Mouse (Mus musculus) lung, embryonic 14.5 days (tissue): ENCODE measurements around the gene Ece1. TPM values are rescaled to one million over a fixed set of nuclear protein-coding genes. Genes with fewer than 3 reads are reported as not detected.

ENCODE experiments used
- ATAC-seq: fragments of 200-750 bp; cut with Nextera tagmentation; 2 replicates; pipeline ENCODE4 v1.8.0; 2017; ENCODE audit warnings: mild to moderate bottlenecking, moderate TSS enrichment, moderate library complexity; ENCODE audit not compliant: insufficient read depth
- DNase-seq: peaks from one replicate; pipeline ENCODE4 v3.0.0-alpha.2; 2015
- H3K27ac ChIP-seq: fragments of 300-500 bp; sonication (generic); 2 replicates; pipeline ENCODE4 v1.5.1; 2014; ENCODE audit warnings: low read depth, mild to moderate bottlenecking, moderate library complexity
- H3K27me3 ChIP-seq: fragments of 300-500 bp; sonication (generic); 2 replicates; pipeline ENCODE4 v1.6.1; 2014; ENCODE audit warnings: low read length, control low read depth; ENCODE audit not compliant: insufficient read depth
- H3K36me3 ChIP-seq: fragments of 300-500 bp; sonication (generic); 2 replicates; pipeline ENCODE4 v1.6.1; 2014; ENCODE audit warnings: control low read depth; ENCODE audit not compliant: insufficient read depth
- H3K4me1 ChIP-seq: fragments of 300-500 bp; sonication (generic); 2 replicates; pipeline ENCODE4 v1.6.1; 2014; ENCODE audit warnings: antibody characterized with exemption, control low read depth; ENCODE audit not compliant: insufficient read depth
- H3K4me2 ChIP-seq: fragments of 300-500 bp; sonication (generic); 2 replicates; pipeline ENCODE4 v1.6.1; 2014; ENCODE audit warnings: mild to moderate bottlenecking
- H3K4me3 ChIP-seq: fragments of 300-500 bp; sonication (generic); 2 replicates; pipeline ENCODE4 v1.5.1; 2014; ENCODE audit warnings: low read depth, low read length
- H3K9ac ChIP-seq: fragments of 300-500 bp; sonication (generic); 2 replicates; pipeline ENCODE4 v1.6.1; 2014
- H3K9me3 ChIP-seq: fragments of 300-500 bp; sonication (generic); 2 replicates; pipeline ENCODE4 v1.6.1; 2016; ENCODE audit warnings: low read depth, low read length, control low read depth
- CTCF ChIP-seq: IDR thresholded peaks from 2 replicates; pipeline ENCODE4 v1.5.1; 2016; ENCODE audit warnings: antibody characterized with exemption, low read depth
- WGBS: fragments of 180-500 bp; shearing (Covaris S2); extraction: QIAGEN DNeasy Blood & Tissue Kit; methylation state at CpG from one replicate; pipeline ENCODE4 v1.1.7; 2014; 5-methylcytosine and 5-hydroxymethylcytosine counted together
- polyA plus RNA-seq: library from polyadenylated mRNA; unstranded; fragments of >200 nt; fragmentation: Nextera tagmentation; extraction: Ambion mirVana; gene quantifications from 2 replicates; pipeline ENCODE4 v1.2.1, GENCODE M21; 2014

Ece1 gene
- polyA plus RNA-seq, 1 experiment from 2014 or later = 59.3 TPM

DNA sequence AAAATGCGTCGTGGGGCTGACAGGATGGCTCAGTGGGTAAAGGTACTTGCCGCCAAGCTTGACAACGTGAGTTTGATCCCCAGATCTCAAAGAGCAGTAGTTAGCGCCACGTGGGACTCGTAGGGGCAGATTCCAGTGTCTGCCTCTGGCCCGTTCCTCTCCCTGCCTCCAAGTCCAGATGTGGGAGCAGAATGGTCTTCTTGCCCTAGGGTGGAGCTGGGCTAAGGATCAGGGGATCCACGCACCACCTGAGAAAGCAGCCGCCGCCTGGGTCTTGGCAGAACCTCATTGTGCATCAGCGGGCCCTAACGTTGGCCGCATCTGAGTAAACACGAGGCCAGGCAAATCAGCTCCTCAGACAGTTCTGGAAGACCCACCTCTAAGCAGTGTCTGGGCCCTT is 61.0 kb downstream of the Ece1 start:
- peaks cover 18% of the 10 kb centered on the region for H3K4me1 ChIP-seq
- WGBS = 86% methylated on average over 15 of the region's 15 CpGs
- H3K4me3 ChIP-seq = no peak overlapping the region
- no peak overlapping the region for H3K27ac ChIP-seq
- DNase-seq (no peak), ATAC-seq (no peak)
- peaks cover 15% of the 10 kb centered on the region for H3K36me3 ChIP-seq
- no peak for TF ChIP-seq CTCF
- H3K27me3 ChIP-seq = peaks cover 16% of the 10 kb centered on the region
- no peaks in the 10 kb centered on the region for H3K9me3 ChIP-seq
- H3K9ac ChIP-seq = no peak overlapping the region
- no peak overlapping the region for H3K4me2 ChIP-seq

DNA sequence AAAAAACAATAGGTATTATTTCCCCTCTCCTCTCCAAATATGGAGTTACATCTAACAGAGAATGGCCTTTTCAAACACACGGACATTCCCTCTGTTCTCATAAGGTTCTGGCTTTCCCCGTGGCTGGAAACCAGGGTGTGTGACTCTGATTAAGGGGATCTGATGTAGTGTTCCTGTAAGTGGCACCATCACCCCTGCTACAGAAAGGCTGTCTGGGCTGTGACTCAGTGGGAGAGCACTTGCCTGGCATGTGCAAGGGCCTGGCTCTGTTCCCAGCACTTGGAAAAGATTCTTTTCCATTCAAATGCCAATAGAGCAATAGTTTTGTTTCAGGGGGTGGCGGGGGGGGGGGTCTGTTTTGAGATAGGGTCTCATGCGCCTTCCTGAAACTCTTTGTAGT is 63.1 kb downstream of the Ece1 start:
- TF ChIP-seq CTCF = no peak
- H3K27me3 ChIP-seq = peaks cover 26% of the 10 kb centered on the region; the same call in 1 of the 2 replicates
- no peak overlapping the region for H3K4me2 ChIP-seq
- peaks cover 23% of the 10 kb centered on the region for H3K36me3 ChIP-seq
- no peak for ATAC-seq
- DNase-seq = no peak
- 73% methylated on average over 4 of the region's 4 CpGs for WGBS
- H3K4me1 ChIP-seq = peaks cover 28% of the 10 kb centered on the region
- no peak overlapping the region for H3K4me3 ChIP-seq
- no peak overlapping the region for H3K9ac ChIP-seq
- no peaks in the 10 kb centered on the region for H3K9me3 ChIP-seq
- H3K27ac ChIP-seq = no peak overlapping the region

DNA sequence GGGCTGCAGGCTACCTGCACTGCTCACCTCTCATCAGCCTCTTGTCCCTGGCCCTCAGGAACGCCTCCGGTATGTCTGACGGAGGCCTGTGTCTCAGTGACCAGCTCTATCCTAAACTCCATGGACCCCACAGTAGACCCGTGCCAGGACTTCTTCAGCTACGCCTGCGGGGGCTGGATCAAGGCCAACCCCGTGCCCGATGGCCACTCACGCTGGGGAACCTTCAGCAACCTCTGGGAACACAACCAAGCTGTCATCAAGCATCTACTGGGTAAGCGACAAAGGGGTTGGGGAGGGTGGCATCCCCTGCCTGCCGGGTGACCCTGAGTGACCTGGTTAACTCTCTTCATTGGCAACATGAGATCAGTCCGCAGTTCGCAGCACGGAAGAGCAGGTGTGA is 64.1 kb downstream of the Ece1 start:
- H3K36me3 ChIP-seq = peaks cover 23% of the 10 kb centered on the region

DNA sequence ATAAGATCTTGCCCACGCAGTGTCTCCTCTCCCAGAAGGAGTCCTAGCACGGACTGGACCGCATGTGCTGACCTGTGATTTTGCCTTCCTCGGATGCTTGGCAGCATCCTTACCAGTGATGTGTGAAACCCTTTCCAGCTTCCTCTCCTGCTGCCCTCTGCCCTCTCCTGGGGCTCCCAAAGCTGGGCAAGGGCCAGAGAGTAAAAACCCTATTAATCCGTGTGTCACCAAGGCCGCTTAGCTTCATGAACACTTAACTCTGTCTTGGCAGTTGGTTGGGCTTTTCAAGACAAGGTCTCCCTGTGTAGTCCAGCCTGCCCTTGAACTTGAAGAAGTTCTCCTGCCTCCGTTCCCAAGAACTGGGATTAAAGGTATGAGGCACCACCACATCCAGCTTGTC is 65.1 kb downstream of the Ece1 start:
- H3K4me1 ChIP-seq = peaks cover 32% of the 10 kb centered on the region
- H3K27me3 ChIP-seq = peaks cover 26% of the 10 kb centered on the region; the same call in 1 of the 2 replicates
- H3K36me3 ChIP-seq = peaks cover 23% of the 10 kb centered on the region
- TF ChIP-seq CTCF = no peak
- H3K4me2 ChIP-seq = no peak overlapping the region
- ATAC-seq (no peak), DNase-seq (peak; percentile 47)
- H3K9me3 ChIP-seq = no peaks in the 10 kb centered on the region
- no peak overlapping the region for H3K9ac ChIP-seq
- 51% methylated on average over 7 of the region's 7 CpGs for WGBS
- no peak overlapping the region for H3K4me3 ChIP-seq
- H3K27ac ChIP-seq = no peak overlapping the region

More for the DNA sequence above, 64.1 kb downstream of the Ece1 start:
- DNase-seq = no peak
- WGBS = 82% methylated on average over 14 of the region's 14 CpGs
- no peaks in the 10 kb centered on the region for H3K9me3 ChIP-seq
- H3K4me3 ChIP-seq = no peak overlapping the region
- TF ChIP-seq CTCF = no peak
- H3K4me2 ChIP-seq = no peak overlapping the region
- no peak overlapping the region for H3K27ac ChIP-seq
- no peak overlapping the region for H3K9ac ChIP-seq
- H3K27me3 ChIP-seq = peaks cover 26% of the 10 kb centered on the region; the same call in 1 of the 2 replicates
- H3K4me1 ChIP-seq = peaks cover 24% of the 10 kb centered on the region
- ATAC-seq = no peak

- no peak overlapping the region for H3K4me3 ChIP-seq
- H3K27ac ChIP-seq = no peak overlapping the region
- peaks cover 26% of the 10 kb centered on the region; the same call in 1 of the 2 replicates for H3K27me3 ChIP-seq
- no peak overlapping the region for H3K9ac ChIP-seq
- DNase-seq (no peak), ATAC-seq (no peak)
- H3K9me3 ChIP-seq = no peaks in the 10 kb centered on the region
- no peak for TF ChIP-seq CTCF
- H3K4me2 ChIP-seq = no peak overlapping the region
- 76% methylated on average over 12 of the region's 12 CpGs for WGBS
- H3K4me1 ChIP-seq = peaks cover 33% of the 10 kb centered on the region
- peaks cover 23% of the 10 kb centered on the region for H3K36me3 ChIP-seq
These were observed 65.9 kb downstream of the Ece1 start for GRCm38 (mm10) chr4:137927741-137928535.

DNA sequence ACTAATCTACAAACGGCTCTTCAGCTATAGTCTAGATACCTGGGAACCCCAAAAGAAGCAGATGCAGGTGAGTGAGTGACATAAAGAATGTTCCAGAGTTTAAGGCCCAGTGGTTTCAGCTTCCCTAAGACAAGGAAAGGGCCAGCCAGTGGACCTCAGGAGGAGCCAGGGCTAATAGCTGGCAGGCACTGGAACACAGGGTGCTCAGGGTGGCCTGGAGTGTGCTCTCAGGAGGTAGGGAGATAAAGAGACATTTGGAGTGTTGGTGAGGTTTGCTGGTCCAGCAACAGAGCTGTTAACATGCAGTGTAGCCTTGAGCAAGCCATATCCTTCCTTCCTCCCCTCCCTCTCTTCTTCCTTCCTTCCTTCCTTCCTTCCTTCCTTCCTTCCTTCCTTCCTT is 66.8 kb downstream of the Ece1 start:
- 63% methylated on average over 1 of the region's 1 CpGs for WGBS
- Histone ChIP-seq H3K36me3 (peaks cover 20% of the 10 kb centered on the region), H3K9me3 (no peaks in the 10 kb centered on the region), H3K4me2 (no peak overlapping the region), H3K27me3 (peaks cover 26% of the 10 kb centered on the region; the same call in 1 of the 2 replicates), H3K27ac (no peak overlapping the region), H3K9ac (no peak overlapping the region), H3K4me3 (no peak overlapping the region), H3K4me1 (peaks cover 33% of the 10 kb centered on the region)
- DNase-seq (no peak), ATAC-seq (no peak)
- no peak for TF ChIP-seq CTCF

DNA sequence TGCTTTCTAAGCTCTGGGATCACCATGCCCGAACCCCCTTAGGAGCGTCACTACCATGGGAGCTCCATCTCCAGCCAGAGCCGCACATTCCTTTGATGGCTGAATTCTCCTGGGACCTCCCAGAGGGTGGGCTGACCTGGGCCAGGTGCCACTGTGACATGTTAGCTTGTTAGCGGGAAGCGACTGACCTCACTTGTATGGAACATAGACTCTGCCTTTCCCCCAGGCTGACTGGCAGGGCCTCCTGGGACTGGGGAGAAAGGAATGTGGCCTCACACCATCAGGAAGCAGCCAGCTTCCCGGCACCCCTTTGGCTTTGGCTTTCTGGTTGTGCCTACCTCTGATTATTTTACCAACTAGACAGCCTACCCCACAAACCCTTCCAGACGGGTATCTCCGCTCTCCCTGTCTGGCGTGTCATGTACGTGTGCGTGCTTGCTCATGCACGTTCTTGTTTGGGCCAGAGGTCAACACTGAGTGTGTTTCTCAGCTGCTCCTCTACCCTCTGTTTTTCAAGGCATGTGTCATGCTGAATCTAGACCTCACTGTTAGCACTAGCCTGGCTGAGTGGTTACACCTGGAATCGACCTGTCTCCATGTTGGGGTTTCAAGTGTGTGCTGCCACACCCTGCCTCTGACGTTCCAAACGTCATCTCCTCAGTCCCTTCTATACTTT is 67.4 kb downstream of the Ece1 start:
- no peaks in the 10 kb centered on the region for H3K9me3 ChIP-seq
- H3K27me3 ChIP-seq = peaks cover 26% of the 10 kb centered on the region; the same call in 1 of the 2 replicates
- no peak overlapping the region for H3K4me2 ChIP-seq
- TF ChIP-seq CTCF = no peak
- ATAC-seq (no peak), DNase-seq (peak; percentile 47)
- H3K27ac ChIP-seq = peak overlapping the region; percentile 89; the same call in 1 of the 2 replicates
- peaks cover 16% of the 10 kb centered on the region for H3K36me3 ChIP-seq
- H3K4me3 ChIP-seq = no peak overlapping the region
- peaks cover 33% of the 10 kb centered on the region for H3K4me1 ChIP-seq
- 41% methylated on average over 15 of the region's 15 CpGs for WGBS
- no peak overlapping the region for H3K9ac ChIP-seq
